Mouse (Mus musculus) CD4-positive, CD25-positive, alpha-beta regulatory T cell, adult 2 months (primary cell): ENCODE measurements around the gene Hbs1l.

Experiments used
- DNase-seq: peaks from one replicate; pipeline ENCODE4 v3.0.0-alpha.2; 2012; ENCODE audit warnings: low read depth, low spot score

The Hbs1l gene

DNA sequence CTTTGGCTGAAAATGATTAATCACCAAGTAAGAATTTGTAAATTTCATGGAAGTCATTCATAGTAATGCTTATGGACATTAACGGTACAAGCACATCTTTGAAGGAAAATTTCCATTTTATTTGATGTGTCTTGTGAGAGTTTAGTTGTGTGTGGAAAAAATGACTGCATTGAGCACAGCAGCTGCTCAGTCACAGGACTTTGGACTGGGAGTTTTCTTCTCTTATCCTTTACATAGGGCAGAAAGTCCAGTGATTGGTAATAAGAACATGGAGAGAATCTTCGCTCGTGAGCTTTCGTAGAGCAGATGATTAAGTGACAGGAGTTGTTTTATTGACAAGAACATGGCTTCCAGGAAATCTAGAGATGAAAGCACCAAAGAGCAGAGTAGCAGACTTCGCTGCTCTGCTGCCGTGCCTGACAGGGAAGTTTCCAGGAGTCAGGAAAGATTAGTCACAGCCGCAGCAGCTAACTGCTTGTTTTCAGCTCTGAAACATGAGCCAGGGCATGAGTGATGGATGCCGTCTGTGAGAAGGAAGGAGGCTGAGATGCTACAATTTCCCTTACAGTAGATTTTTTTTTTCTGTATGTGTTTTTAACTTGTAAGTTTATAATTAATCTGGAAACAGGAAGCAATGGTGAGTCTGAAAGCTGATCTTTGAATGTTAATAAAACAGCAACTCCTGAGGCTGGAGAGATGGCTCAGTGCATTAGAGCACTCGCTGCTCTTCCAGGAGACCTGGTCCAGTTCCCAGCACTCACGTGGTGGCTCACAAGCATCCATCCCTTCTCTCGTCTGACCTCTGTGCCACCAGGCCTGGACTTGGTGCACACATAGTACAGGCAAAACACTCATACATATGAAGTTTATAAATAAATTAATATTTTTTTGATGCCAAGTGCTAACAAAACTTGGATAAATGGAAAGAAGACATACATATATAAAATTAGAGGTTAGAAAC lies 9.2 kb downstream of the Hbs1l start:
- no peak for DNase-seq

DNA sequence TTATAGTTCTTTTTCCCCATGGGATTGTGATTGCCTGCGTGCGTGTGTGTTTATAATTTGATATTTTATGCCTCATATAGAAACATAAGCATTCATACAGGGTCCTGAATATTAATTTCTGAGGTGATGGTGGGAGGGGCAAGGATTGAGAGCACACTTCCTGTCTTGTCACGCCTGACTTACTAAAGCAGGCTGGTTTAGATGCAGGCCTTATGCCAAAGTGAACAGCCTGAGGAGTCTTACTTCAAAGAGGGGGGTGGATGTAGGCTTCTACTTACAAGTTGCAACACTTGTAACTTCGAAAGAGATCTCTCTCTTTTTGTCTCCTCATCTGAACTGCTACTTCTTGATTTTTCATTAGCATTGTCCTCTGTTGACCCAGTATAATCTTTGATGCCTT lies 18.0 kb downstream of the Hbs1l start:
- DNase-seq = peak; percentile 57

DNA sequence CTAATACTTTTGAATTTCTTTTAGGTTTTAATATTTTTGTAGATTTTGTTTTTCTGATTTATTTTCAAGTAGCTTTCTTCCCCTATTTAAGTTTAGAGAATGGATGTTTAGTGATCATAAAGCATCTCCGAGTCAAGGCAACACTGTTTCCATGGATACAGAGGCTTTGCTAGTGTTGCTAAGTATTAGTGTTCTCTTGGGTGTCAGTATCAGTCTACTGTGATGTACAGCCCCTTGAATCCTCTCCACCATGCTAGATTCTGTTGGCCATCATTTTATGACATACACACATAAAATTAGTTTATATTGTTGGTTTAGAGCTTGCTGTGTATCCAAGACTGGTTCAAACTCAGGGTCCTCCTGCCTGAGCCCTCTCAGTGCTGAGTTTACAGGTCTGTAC lies 20.3 kb downstream of the Hbs1l start:
- no peak for DNase-seq

DNA sequence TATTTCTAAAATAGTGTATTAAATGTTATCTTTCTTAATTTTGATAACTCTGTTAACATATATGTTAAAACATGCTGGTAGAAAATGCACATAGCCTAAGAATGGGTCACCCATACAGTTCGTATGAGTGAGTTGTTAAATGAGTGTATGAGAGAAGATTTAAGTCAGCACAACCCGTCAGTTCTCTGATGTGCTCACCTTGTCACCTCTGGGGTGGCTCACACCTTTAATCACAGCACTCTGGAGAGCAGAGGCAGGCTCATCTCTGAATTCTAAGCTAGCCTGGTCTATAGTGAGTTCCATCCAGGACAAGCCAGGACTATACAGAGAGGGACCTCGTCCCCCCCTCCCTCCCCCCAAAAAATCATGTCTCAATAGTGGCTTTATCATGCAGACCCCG lies 22.5 kb downstream of the Hbs1l start:
- no peak for DNase-seq

DNA sequence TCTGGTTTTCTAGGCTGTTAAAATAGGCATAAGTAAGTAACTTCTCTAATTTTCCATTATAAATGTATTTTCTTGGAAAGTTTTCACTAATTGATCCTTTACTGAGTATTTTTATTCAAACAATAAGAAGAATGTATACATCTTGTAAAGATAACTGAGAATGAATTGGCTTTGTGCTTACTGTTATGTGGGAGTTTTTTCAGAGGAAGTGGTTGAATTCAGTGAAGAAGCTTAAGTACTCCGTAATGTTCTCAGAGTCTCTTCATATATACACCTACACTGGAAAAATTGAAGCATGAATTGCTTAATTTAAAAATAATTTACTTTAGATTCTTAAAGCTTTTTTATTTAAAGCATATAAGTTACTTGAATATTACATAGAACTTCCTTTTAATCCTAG lies 23.2 kb downstream of the Hbs1l start:
- peak; percentile 53 for DNase-seq

DNA sequence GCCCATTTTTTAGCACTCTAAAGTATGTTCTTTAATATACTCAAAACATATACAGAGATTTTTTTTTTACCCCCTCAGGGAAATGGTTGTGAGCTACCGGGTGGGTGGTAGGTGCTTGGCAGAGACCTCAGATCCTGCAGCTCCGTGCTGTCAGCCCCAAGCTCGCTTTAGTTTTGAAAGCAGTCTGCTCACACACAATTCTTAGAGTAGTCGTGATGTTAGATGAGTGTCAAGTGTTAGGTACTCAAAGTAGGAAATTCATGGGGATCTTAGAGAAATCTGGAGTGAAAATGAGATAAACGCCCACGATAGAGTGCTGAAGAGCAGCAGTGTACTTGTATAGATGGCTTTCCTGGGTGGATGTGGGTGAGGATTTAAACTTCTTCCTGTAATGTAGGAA lies 24.8 kb downstream of the Hbs1l start:
- no peak for DNase-seq

DNA sequence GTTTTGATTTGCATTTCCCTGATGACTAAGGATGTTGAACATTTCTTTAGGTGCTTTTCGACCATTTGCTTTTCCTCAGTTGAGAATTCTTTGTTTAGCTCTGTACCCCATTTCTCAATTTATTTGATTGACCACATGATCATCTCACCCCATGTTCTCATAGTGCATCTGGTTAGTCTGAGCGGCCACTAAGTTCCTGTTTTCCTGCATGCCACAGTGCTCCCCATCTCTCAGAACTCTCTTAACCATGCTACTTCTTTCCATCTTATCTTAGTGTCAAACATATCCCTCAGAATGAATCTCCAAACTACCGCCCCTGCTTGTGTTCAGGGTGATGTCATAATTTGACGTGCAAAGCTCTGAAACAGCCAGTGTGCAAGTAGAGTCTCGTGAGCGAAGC lies 30.6 kb downstream of the Hbs1l start:
- DNase-seq = no peak

DNA sequence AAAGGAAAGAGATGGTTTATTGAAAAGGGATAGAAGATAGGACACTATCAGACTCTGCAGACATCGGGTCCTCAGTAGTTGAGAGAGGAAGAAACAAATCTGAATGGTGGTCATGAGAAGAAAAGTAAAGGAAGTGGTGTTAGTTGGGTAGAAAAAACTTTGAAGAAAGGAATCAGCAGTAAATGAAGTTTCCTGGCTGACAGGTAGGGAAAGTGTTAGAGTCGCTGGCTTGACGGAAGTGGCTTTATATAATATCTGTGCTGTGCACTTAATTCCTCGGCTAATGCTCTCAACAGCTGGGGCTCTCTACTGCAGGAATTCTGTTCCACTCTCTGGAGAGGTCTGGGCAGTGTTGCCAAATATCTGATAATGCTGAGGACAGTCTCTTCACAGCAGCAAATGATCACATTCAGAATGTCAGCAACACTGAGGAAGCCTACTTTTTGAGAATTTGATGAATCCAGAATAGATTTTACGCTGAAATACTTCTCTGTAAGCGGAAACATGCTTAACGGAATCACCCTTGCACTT lies 31.9 kb downstream of the Hbs1l start:
- peak; percentile 37 for DNase-seq

DNA sequence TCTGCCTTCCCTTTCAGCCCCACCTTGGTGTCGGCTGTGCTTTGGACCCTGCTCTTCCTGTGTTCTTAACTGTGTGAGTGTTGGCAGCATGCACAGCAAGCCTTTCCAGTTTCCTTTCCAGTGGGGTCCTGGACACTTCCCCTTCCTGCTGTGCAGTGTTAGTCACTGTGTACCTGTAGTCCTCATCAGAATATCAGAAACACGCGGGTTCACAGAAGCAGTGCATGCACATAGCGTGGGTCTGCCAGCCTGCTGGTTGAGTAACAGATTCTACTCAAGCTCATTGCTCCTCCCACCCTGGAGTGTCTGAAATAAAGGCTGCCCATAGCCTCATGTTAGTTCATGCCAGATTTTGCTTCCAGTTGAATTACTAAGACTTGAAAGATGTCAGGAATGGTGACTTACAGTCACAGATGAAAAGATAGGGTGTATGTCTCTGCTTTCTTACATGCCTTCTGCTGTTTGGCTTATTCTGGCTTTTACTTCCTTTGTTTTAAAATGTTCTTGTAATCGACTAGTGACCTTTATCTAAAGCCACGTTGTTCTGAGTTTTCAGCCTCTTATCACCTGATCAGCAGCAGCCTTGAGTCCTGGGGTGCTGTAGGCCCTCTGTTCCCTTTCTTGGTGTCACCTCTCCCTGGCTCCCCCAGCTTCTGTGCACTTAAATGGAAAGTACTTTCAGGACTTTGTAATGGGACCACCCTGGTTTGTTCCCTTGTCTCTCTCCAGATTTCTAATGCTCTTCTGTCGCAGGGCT lies 38.7 kb downstream of the Hbs1l start:
- DNase-seq = peak; percentile 24

DNA sequence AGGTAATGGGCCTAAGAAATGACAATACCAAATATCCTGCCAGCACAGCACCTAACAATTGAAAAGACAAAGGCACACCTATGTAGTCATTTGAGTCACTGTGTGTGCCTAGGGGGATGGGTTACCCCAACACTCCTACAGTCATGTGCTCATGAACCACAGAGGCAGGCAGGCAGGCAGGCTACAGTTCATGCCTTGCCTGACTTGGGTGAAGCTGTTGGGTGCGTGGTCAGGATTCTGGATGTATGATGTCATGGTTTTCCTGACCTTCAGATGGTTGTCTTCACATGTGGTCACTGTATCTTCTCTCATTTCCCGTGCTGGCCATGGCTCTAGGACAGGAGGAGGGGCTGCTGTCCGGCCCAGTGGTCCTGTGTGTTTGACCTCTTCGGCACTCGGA lies 39.8 kb downstream of the Hbs1l start:
- DNase-seq = peak; percentile 59

DNA sequence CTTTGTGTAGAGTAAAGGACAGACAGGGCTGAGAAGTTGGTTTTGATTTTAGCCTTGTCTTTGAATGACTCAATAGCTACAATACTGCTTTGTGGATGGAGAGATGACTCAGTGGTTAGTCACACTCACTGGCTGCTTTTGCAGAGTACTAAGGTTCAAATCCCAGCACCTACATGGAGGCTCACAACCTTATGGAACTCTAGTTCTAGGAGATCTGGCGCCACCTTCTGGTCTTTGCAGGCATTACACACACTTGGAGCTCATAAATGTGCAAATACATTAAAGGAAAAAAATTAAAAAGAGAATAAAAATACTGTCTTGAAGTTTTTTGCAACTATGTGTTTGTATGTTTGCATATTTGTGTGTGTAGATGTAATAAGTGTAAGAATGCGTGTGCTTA lies 41.4 kb downstream of the Hbs1l start:
- peak; percentile 79 for DNase-seq

DNA sequence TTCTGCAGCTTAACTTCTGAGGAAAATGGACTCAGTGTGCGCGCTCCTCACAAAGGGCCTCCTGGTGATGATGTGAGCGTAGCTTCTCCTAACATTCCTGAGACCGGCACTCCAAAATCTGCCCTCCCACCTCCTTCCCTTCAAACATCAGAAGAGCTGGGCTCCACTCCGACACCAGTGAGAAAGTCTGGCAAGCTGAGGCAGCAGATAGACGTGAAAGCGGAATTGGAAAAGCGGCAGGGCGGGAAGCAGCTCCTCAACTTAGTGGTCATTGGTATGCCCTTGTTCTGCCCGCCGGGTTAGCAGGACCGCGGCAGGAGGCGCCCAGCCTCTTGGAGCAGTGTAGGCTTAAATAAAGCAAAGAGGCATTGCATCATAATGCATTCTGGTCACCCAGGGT lies 45.9 kb downstream of the Hbs1l start:
- no peak for DNase-seq

DNA sequence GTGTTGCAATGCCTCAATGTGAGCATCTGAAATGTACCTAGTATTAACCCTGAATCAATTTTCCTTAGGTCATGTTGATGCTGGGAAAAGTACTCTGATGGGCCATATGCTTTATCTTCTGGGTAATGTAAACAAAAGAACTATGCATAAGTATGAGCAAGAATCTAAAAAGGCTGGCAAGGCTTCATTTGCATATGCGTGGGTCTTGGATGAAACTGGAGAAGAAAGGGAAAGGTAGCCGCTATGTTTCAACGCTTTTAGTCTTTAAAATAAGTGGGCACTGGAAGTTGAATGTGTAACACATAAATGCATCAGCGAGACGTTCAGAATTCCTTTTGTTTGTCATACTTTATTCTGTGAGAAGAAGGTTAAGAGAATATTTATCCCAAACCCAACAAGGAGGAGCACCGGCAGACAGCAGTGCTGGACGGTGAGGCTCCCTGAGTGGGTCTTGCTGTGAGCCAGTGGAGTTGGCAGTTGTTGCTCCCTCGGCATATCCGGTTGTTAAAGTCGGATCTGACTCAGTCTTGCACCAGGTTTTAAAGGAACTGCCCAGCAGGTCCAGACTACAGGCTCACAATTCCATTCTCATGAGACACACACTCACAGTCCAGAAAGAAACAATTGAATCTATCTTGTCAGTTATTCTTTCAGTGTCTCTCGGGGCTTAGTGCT lies 46.7 kb downstream of the Hbs1l start:
- no peak for DNase-seq

DNA sequence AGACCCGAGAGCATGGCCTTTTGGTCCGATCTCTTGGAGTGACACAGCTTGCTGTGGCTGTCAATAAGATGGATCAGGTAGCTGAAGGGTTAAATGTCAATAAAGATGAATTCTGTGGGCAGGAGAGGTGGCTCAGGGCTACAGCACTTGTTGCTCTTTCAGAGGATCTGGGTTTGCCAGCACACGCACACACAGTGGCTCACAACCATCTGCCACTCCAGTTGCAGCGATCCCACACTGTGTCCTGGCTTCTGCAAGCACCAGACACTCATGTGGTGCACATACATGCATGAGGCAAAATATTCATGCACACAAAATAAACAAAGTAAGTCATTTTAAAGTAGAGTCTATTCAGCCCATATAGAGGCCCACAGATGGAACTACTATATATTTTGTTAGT lies 51.6 kb downstream of the Hbs1l start:
- no peak for DNase-seq

DNA sequence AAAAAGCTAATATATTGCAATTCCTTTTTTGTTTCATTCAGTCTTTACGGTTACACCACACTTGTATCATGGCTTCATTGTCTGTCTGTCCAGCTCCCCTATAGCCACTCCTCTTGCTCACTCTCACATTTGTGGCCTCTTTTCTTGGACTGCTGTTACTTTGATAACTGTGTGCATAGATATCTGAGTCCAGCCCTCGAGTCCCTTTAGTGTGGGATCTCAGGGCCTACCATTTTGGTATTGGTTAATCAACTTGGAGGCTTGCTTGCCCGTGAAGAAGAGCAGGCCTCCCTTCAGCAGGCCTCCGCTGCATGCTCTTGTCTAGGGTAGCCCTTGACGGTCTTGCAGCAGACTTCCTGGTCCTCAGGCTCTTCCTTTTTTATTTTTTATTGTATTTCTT lies 53.7 kb downstream of the Hbs1l start:
- DNase-seq = no peak

DNA sequence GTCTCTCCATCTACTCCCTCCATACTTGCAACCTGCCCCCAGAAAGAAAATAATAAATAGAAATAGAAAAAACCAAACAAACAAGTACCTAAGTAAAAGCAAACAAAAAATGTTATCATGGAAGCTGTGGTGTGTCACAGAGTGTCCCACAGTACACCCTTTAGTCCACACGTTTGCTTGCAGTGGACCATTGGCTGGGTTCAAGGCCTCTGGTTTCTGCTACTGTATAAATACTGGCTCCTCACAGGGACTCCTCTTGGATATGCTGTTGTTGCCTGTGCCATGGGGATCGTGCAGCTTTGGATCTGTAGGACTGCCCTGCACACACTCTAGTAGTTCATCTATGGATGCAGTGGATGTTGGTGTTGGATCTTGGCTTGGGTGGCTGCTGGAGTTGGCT lies 54.2 kb downstream of the Hbs1l start:
- no peak for DNase-seq

DNA sequence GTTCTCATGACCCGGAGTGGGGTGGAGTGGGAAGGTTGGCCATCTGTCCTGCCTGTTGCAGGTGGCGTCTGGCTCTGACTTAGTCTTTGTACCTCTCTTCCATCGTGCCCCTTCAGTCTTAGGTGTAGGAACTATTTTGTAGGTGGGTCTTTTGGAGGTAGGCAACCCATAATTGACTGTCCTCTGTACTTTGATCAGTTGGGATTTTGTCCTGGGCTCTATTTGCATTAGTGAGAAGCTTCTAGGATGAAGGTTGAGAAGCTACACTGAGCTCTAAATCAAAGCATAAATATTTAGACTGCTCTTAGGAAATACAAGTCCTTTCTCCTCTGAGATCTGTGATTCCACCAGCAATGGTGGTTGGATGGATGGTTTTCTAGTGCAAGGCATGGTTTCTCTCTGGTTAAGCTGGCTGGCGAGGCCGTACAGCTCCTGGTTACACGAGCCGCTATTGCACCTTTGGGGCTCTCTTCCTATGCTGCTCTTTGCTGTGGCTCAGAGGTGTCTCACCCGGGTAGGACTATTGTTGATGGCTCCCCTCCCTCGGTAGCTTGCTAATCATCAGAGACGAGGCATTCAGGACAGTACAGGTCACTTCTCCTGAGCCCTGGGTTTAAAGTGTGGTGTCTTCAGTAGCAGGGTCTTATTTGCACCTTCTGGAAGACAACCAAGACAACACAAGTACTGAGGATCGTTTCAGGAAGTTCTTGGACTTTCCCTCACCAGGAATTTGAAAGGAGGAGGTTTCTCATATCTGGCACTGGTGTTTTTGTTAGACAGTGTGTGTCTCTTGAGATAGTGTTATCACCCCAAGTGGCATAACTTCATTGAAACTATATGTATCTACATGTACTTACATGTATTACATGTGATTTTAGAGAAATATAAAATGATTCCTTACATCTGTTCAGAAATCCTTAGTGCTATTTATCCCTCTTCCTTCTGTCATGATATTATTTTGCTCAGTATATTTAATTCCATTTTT lies 55.0 kb downstream of the Hbs1l start:
- no peak for DNase-seq

DNA sequence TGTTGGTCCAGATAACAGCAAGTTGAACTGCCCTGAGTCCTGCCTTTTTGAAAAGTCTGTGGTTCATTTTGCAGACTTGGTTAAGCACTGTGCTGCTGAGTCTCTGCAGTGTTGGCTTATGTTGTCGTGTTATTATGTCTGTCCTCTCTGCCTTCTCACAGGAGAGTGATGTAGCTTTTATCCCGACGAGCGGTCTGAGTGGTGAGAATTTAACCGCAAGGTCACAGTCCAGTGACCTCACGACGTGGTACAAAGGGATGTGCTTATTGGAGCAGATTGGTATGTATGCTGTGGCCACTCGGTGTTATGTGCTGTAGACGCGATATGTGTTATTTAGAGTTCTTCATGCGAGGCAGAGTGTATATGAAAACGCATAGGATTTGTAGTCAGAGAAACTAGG lies 56.0 kb downstream of the Hbs1l start:
- no peak for DNase-seq

DNA sequence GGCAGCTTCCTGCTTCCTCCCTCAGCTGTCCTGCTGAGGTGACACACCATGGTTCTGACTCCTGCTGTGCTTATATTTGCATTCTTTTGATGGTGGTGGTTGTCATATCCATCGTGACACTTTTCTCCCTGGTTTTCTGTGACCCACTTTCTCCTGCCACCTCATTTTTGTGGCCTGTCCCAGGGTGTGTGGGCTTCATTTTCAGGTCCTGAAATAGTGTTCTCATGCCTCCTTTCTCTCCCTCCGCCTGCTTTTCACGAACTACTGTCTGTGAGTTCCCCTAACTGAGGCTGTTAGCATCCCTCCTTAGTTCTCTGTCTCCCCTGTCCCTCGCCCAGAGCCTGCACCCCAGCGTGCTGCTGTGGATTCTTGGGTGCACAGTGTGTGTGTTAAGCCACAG lies 58.1 kb downstream of the Hbs1l start:
- no peak for DNase-seq

DNA sequence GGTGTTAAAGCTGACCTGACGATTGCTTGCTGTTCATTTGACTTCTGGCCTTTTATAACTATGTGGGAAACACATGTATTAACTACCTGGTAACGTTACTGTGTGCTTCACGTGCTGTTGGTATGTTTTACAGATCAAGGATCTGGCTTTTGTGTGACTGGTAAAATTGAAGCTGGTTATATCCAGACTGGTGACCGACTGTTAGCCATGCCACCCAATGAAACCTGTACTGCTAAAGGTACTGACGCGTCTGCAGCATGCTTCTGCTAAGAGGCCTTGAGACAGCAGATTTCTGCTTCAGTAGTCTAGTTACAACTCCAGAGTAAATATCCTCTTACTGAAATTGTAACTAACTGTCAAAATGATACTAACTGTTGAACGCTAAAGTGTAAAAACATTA lies 58.7 kb downstream of the Hbs1l start:
- DNase-seq = no peak

DNA sequence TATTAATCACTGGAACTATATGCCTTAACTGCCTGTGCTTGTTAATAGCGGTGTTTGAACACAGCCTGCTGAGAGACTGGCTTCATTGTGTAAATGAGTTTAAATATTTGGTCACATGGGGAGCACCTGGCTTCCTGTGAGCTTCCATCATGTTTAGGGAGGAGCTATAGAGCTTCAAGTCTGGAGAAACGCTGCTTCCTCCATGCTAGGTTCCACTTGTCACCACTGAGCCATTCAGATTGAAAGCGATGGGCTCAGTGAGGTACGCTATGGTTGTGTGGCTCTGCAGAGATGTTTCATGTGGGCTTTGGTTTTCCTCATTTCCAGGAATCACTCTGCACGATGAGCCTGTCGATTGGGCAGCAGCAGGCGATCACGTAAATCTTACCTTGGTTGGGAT lies 62.2 kb downstream of the Hbs1l start:
- peak; percentile 40 for DNase-seq
